Mouse (Mus musculus) lung, embryonic 16.5 days (tissue): ENCODE results near the gene Gpatch3. TPM values are rescaled to one million over a fixed set of nuclear protein-coding genes. Genes with fewer than 3 reads are reported as not detected.

ENCODE experiments used
- ATAC-seq: fragments of 200-750 bp; cut with Nextera tagmentation; 2 replicates; pipeline ENCODE4 v1.8.0; 2017; ENCODE audit warnings: low read depth, mild to moderate bottlenecking, moderate library complexity
- H3K27ac ChIP-seq: fragments of 300-500 bp; sonication (generic); 2 replicates; pipeline ENCODE4 v1.5.1; 2014; ENCODE audit warnings: mild to moderate bottlenecking, control low read depth, low read length
- H3K27me3 ChIP-seq: fragments of 300-500 bp; sonication (generic); 2 replicates; pipeline ENCODE4 v1.6.1; 2014; ENCODE audit warnings: low read depth, low read length, mixed read lengths; ENCODE audit not compliant: control insufficient read depth, insufficient read depth
- H3K36me3 ChIP-seq: fragments of 300-500 bp; sonication (generic); 2 replicates; pipeline ENCODE4 v1.6.1; 2014; ENCODE audit warnings: low read length; ENCODE audit not compliant: control insufficient read depth, insufficient read depth
- H3K4me1 ChIP-seq: fragments of 300-500 bp; sonication (generic); replicated peaks from 2 replicates; pipeline ENCODE4 v1.6.1; 2014; ENCODE audit warnings: low read length, mixed read lengths; ENCODE audit not compliant: control insufficient read depth, insufficient read depth
- H3K4me2 ChIP-seq: fragments of 300-500 bp; sonication (generic); 2 replicates; pipeline ENCODE4 v1.6.1; 2014; ENCODE audit warnings: low read depth, low read length, control low read depth
- H3K4me3 ChIP-seq: fragments of 300-500 bp; sonication (generic); 2 replicates; pipeline ENCODE4 v1.5.1; 2014; ENCODE audit warnings: mild to moderate bottlenecking, low read length, control low read depth
- H3K9ac ChIP-seq: fragments of 300-500 bp; sonication (generic); 2 replicates; pipeline ENCODE4 v1.6.1; 2014; ENCODE audit warnings: low read length, control low read depth
- H3K9me3 ChIP-seq: fragments of 300-500 bp; sonication (generic); 2 replicates; pipeline ENCODE4 v1.6.1; 2016; ENCODE audit warnings: low read length; ENCODE audit not compliant: control insufficient read depth
- WGBS: fragments of 180-500 bp; shearing (Covaris S2); extraction: QIAGEN DNeasy Blood & Tissue Kit; methylation state at CpG from one replicate; pipeline ENCODE4 v1.1.7; 2014; 5-methylcytosine and 5-hydroxymethylcytosine counted together
- microRNA-seq: library from miRNA; unstranded; fragments of <30 nt; microRNA quantifications from one replicate; pipeline ENCODE4, GENCODE M21; 2016
- polyA plus RNA-seq: library from polyadenylated mRNA; unstranded; fragments of >200 nt; fragmentation: Nextera tagmentation; extraction: Ambion mirVana; gene quantifications from 2 replicates; pipeline ENCODE4 v1.2.1, GENCODE M21; 2015

The Gpatch3 gene
- polyA plus RNA-seq, 1 experiment from 2014 or later: 6.5 TPM

DNA sequence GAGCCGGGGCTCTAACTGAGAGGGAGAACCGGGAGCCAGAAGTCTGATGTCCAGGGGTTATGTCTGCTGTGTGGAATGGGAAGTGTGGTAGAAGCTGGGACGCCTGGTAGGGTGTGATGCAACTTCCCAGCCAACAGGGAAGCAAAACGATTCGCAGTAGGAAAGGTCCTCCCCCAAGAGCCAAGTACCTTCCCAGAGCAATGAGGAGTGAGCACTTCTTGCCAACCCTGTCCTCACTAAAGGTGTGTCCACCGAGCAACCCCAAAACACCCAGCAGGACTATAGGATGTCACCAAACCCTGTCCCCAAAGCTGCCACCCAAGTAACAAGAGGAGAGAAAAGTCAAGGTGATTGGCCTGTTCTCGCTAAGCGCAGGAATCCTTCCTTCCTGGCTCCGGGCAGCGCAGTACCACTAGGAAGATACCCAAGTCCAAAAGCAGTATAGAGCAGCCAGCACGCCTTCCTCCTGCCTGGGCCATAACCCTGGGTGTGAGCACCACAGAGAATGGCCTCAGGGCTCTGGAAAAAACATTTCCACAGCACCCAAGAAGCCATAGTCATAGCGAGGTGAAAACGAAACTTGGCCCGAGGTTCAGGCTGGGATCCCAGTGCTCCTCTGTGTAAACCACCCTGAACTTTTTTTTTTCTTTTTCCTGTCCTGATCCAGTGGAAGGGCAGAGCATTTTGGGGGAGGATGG lies 56.7 kb downstream of the Gpatch3 start:
- H3K36me3 ChIP-seq: no peaks in the 10 kb centered on the region
- H3K4me2 ChIP-seq: peak overlapping the region; percentile 83
- no peaks in the 10 kb centered on the region for H3K27me3 ChIP-seq
- no peaks in the 10 kb centered on the region for H3K9me3 ChIP-seq
- peak overlapping the region; percentile 87; the same call in 1 of the 2 replicates for H3K4me3 ChIP-seq
- peaks cover 21% of the 10 kb centered on the region for H3K4me1 ChIP-seq
- ATAC-seq: no peak
- H3K27ac ChIP-seq: no peak overlapping the region
- peak overlapping the region; percentile 34; the same call in 1 of the 2 replicates for H3K9ac ChIP-seq
- 65% methylated on average over 14 of the region's 14 CpGs for WGBS

DNA sequence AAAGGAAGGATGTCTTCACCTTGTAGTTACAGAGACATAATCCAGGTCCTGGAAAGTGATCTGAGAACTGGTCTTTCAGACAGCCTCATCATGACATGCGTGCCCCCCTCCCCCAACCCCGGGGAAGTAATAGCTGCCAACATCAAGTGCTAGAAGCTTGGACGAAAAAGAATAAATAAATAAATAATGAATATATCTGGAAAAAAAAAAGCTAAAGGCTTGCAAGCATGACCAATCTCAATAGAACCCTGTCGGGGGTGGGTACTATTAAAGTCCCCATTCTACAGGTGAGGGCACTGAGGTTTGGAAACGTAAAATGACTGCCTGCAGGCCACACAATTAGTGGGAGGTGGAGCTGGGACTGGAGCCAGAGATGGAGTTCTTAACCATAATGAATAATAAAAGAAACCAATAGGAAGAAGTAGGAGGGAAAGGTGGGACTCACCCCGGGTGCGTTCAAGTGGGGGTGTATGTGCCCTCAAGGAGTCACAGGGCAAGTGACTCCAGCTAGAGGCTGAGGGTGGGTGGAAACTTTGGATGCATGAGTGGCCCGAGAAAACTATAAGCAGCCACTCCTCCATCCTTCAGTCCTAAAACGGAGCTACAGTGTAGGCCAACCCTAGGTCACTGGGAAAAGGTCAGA lies 57.3 kb downstream of the Gpatch3 start:
- no peak overlapping the region for H3K27ac ChIP-seq
- no peaks in the 10 kb centered on the region for H3K9me3 ChIP-seq
- no peak for ATAC-seq
- H3K27me3 ChIP-seq: no peaks in the 10 kb centered on the region
- H3K36me3 ChIP-seq: no peaks in the 10 kb centered on the region
- peaks cover 21% of the 10 kb centered on the region for H3K4me1 ChIP-seq
- peak overlapping the region; percentile 83 for H3K4me2 ChIP-seq
- peak overlapping the region; percentile 94 for H3K9ac ChIP-seq
- 27% methylated on average over 9 of the region's 9 CpGs for WGBS
- H3K4me3 ChIP-seq: peak overlapping the region; percentile 87

- Histone ChIP-seq H3K4me3 (peak overlapping the region; percentile 87), H3K27ac (peak overlapping the region; percentile 69), H3K36me3 (no peaks in the 10 kb centered on the region), H3K27me3 (no peaks in the 10 kb centered on the region), H3K9ac (peak overlapping the region; percentile 94), H3K9me3 (no peaks in the 10 kb centered on the region), H3K4me1 (peaks cover 21% of the 10 kb centered on the region), H3K4me2 (peak overlapping the region; percentile 83)
- ATAC-seq: peak; percentile 77
- WGBS: 3% methylated on average over 36 of the region's 69 CpGs
Observed at GRCm38 (mm10) chr4:133632483-133633327, 58.2 kb downstream of the Gpatch3 start.

GRCm38 (mm10) chr4:133633332-133634042 lies 58.9 kb downstream of the Gpatch3 start:
- H3K27me3 ChIP-seq: no peaks in the 10 kb centered on the region
- peak overlapping the region; percentile 94 for H3K9ac ChIP-seq
- H3K9me3 ChIP-seq: no peaks in the 10 kb centered on the region
- peaks cover 21% of the 10 kb centered on the region for H3K4me1 ChIP-seq
- H3K4me3 ChIP-seq: peak overlapping the region; percentile 87
- 22% methylated on average over 14 of the region's 47 CpGs for WGBS
- peak; percentile 89 for ATAC-seq
- H3K4me2 ChIP-seq: peak overlapping the region; percentile 83
- H3K36me3 ChIP-seq: no peaks in the 10 kb centered on the region
- peak overlapping the region; percentile 69 for H3K27ac ChIP-seq

Small RNA genes lying within 50 kb of the gene (microRNA-seq; reads per million reads assigned to microRNA genes)
- not detected for gene Gm23158

Other genes with a start within 250 kb of the Gpatch3 start
- 11.3 and 11.8 TPM in 2 replicates for gene Wdtc1, start 221.3 kb upstream of the Gpatch3 start, polyA plus RNA-seq
- gene Slc9a1, start 205.0 kb upstream of the Gpatch3 start, polyA plus RNA-seq: 8.8 and 9.5 TPM in 2 replicates
- gene Tent5b, start 94.6 kb upstream of the Gpatch3 start, polyA plus RNA-seq: 1.6 and 1.9 TPM in 2 replicates
- 0.18 and 0.79 TPM in 2 replicates for gene Trnp1, start 76.2 kb upstream of the Gpatch3 start, polyA plus RNA-seq
- 30.4 and 33.3 TPM in 2 replicates for gene Kdf1, start 55.8 kb upstream of the Gpatch3 start, polyA plus RNA-seq
- 261 and 267 TPM in 2 replicates for gene Nudc, start 28.7 kb upstream of the Gpatch3 start, polyA plus RNA-seq
- 0.57 and 0.62 TPM in 2 replicates for gene Nr0b2, start 21.4 kb upstream of the Gpatch3 start, polyA plus RNA-seq
- gene Gpn2, start 9.6 kb downstream of the Gpatch3 start, polyA plus RNA-seq: 17.1 and 18.9 TPM in 2 replicates
- gene Sfn, start 27.4 kb downstream of the Gpatch3 start, polyA plus RNA-seq: 21.6 and 29.3 TPM in 2 replicates
- 3.1 and 3.3 TPM in 2 replicates for gene Zdhhc18, start 75.4 kb downstream of the Gpatch3 start, polyA plus RNA-seq
- 20.1 and 20.7 TPM in 2 replicates for gene Pigv, start 97.9 kb downstream of the Gpatch3 start, polyA plus RNA-seq
- gene Arid1a, start 182.0 kb downstream of the Gpatch3 start, polyA plus RNA-seq: 28.4 and 28.9 TPM in 2 replicates